Mouse (Mus musculus): ENCODE measurements around the gene Morc1. TPM values are rescaled to one million over a fixed set of nuclear protein-coding genes. Genes with fewer than 3 reads are reported as not detected.

The Morc1 gene
- total and polyA plus RNA-seq, 3 experiments: 0.64 TPM; not detected in 2

DNA sequence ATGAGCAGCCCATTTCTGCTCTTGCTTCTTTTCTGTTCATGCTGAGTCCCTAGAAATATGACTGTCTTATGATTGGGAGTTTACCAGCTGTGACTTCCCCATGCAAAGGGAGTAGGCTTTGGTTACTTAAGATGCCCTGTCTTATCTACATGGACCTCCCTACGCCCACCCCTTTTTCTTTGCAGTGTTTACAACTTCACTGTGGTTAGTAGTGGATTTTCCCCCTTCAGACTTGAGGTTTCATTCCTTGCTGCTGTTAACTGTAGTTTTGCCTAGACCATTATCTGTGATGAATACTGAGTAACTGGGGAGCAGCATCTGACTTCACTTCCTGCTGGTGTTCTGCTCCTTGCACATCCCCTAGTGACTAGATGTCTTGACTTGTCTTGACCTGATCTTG, 247.0 kb downstream of the Morc1 start:
- TF ChIP-seq ZMIZ1 (IDR thresholded peaks at IDR 0.05; ENCODE audit: low read depth, low read length) (0 out of 2 replicates have a peak, but pooled peaks have one; percentile 32), HCFC1 (IDR thresholded peaks at IDR 0.05; ENCODE audit: low read depth, low read length) (no peak), NRF1 (IDR thresholded peaks at IDR 0.05; ENCODE audit: low read depth, low read length) (0 out of 2 replicates have a peak, but pooled peaks have one; percentile 21), TCF12 (IDR thresholded peaks at IDR 0.05; ENCODE audit: low read depth, low read length) (peak; percentile 49; the same call in 1 of the 2 replicates), JUND (conservative IDR thresholded peaks at IDR 0.05; ENCODE audit: low read depth, low read length) (no peak), MXI1 (IDR thresholded peaks at IDR 0.05; ENCODE audit: low read depth, low read length) (peak; percentile 25; the same call in 1 of the 2 replicates), MYC (IDR thresholded peaks at IDR 0.05; ENCODE audit: low read depth, low read length) (no peak), RCOR1 (conservative IDR thresholded peaks at IDR 0.05; ENCODE audit: low read depth, low read length) (no peak), ZC3H11A (IDR thresholded peaks at IDR 0.05; ENCODE audit: low read depth, low read length) (no peak), PAX5 (IDR thresholded peaks at IDR 0.05; ENCODE audit: low read length) (no peak), USF2 (conservative IDR thresholded peaks at IDR 0.05; ENCODE audit: low read depth, low read length) (no peak), ETS1 (conservative IDR thresholded peaks at IDR 0.05; ENCODE audit: low read depth, low read length) (peak; percentile 53; the same call in 1 of the 2 replicates), MAZ (IDR thresholded peaks at IDR 0.05; ENCODE audit: low read depth, low read length) (no peak), CTCF (conservative IDR thresholded peaks at IDR 0.05 in 1 of 2, IDR thresholded peaks at IDR 0.05 in 1 of 2; ENCODE audit: low read depth in 2 of 2, low read length in 2 of 2) (no peak), CHD2 (IDR thresholded peaks at IDR 0.05; ENCODE audit: low read length) (no peak), MAFK (IDR thresholded peaks at IDR 0.05; ENCODE audit: insufficient replicate concordance, low read length) (no peak), RAD21 (IDR thresholded peaks at IDR 0.05; ENCODE audit: low read depth, low read length) (no peak), POLR2AphosphoS2 (IDR thresholded peaks at IDR 0.05; ENCODE audit: low read depth, low read length) (no peak), UBTF (IDR thresholded peaks at IDR 0.05; ENCODE audit: low read depth, low read length) (no peak), E2F4 (IDR thresholded peaks at IDR 0.05; ENCODE audit: insufficient replicate concordance, low read depth, low read length) (0 out of 2 replicates have a peak, but pooled peaks have one; percentile 22), JUN (IDR thresholded peaks at IDR 0.05; ENCODE audit: insufficient read depth, low read depth, low read length) (no peak), BHLHE40 (IDR thresholded peaks at IDR 0.05; ENCODE audit: low read depth, low read length) (peak; percentile 60), EP300 (IDR thresholded peaks at IDR 0.05; ENCODE audit: low read length) (peak; percentile 53), ZKSCAN1 (IDR thresholded peaks at IDR 0.05; ENCODE audit: borderline replicate concordance, low read depth, low read length) (no peak), POLR2A (IDR thresholded peaks at IDR 0.05; ENCODE audit: low read depth, low read length) (no peak), KAT2A (IDR thresholded peaks at IDR 0.05; ENCODE audit: insufficient replicate concordance, low read length) (no peak), TBP (conservative IDR thresholded peaks at IDR 0.05; ENCODE audit: low read depth, low read length) (no peak), USF1 (IDR thresholded peaks at IDR 0.05; ENCODE audit: low read depth, low read length) (no peak), IRF4 (IDR thresholded peaks at IDR 0.05; ENCODE audit: low read depth, low read length) (peak; percentile 77), MEF2A (IDR thresholded peaks at IDR 0.05; ENCODE audit: borderline replicate concordance, low read depth, low read length) (peak; percentile 58), SMC3 (IDR thresholded peaks at IDR 0.05; ENCODE audit: low read depth, low read length) (no peak; the same call in 1 of the 2 replicates), MAX (IDR thresholded peaks at IDR 0.05; ENCODE audit: low read length) (no peak), CHD1 (IDR thresholded peaks at IDR 0.05; ENCODE audit: low read depth, low read length) (0 out of 2 replicates have a peak, but pooled peaks have one; percentile 69), ELF1 (IDR thresholded peaks at IDR 0.05; ENCODE audit: low read depth, low read length) (peak; percentile 63), NELFE (IDR thresholded peaks at IDR 0.05; ENCODE audit: low read depth, low read length) (no peak), ZNF384 (IDR thresholded peaks at IDR 0.05; ENCODE audit: low read depth, low read length) (no peak), GABPA (IDR thresholded peaks at IDR 0.05; ENCODE audit: insufficient replicate concordance, low read depth, low read length) (no peak), SIN3A (IDR thresholded peaks at IDR 0.05; ENCODE audit: low read length) (0 out of 2 replicates have a peak, but pooled peaks have one; percentile 57)
- dilution Hi-C loops (cut with MboI; ENCODE audit: extremely low pct_ligation_motif_present, extremely low pct_unique_long_range_greater_than_20kb, low sequenced_read_pairs): no loop called here

More for the DNA sequence above, 247.0 kb downstream of the Morc1 start:
- Histone ChIP-seq H3K27ac (ENCODE audit: insufficient read depth, low read depth) (peak overlapping the region; percentile 93), H3K27me3 (replicated peaks) (no peaks in the 10 kb centered on the region), H3K4me3 (replicated peaks in 1 of 3; ENCODE audit: low read depth in 2 of 3, low read length in 2 of 3, poor library complexity in 1 of 3) (no peak overlapping the region), H3K9me3 (replicated peaks; ENCODE audit: low read length) (peaks cover 49% of the 10 kb centered on the region), H3K9ac (ENCODE audit: insufficient read depth, low read depth) (no peak overlapping the region), H3K4me2 (ENCODE audit: insufficient read depth, low read depth, poor library complexity, severe bottlenecking) (no peak overlapping the region), H3K79me2 (replicated peaks; ENCODE audit: control insufficient read depth, extremely low read depth, insufficient read depth, poor library complexity, severe bottlenecking) (no peaks in the 10 kb centered on the region), H3K36me3 (replicated peaks in 1 of 2; ENCODE audit: control insufficient read depth in 1 of 2, insufficient read depth in 1 of 2, low read length in 1 of 2) (no peaks in the 10 kb centered on the region), H3K4me1 (ENCODE audit: control insufficient read depth in 1 of 2, insufficient read depth in 2 of 2) (peaks cover 0 to 7% of the 10 kb centered on the region in 2 experiments; a peak in 2 of 4 replicates)
- DNase-seq (ENCODE audit: extremely low read depth): peak; percentile 56
- in situ Hi-C loops (cut with MboI; ENCODE audit: low pct_ligation_motif_present, low pct_unique_long_range_greater_than_20kb, low sequenced_read_pairs): no loop called here
